Mouse (Mus musculus) olfactory bulb, adult 2 months (tissue): ENCODE measurements around the gene Taf6l. TPM values are rescaled to one million over a fixed set of nuclear protein-coding genes. Genes with fewer than 3 reads are reported as not detected.
"Not testable (repeated sequence)": the region's sequence is repeated elsewhere in the genome, so short reads cannot be mapped to it uniquely, and the experiment has no call there.

Experiments
- H3K27ac ChIP-seq: fragments of 200-500 bp; 2 replicates; pipeline ENCODE4 v1.5.1; 2012; ENCODE audit warnings: low read depth, low read length; ENCODE audit not compliant: insufficient read depth
- H3K4me1 ChIP-seq: fragments of 200-500 bp; 2 replicates; pipeline ENCODE4 v1.6.1; 2012; ENCODE audit warnings: low read length; ENCODE audit not compliant: control insufficient read depth, insufficient read depth
- H3K4me3 ChIP-seq: fragments of 200-500 bp; 2 replicates; pipeline ENCODE4 v1.5.1; 2012; ENCODE audit warnings: mild to moderate bottlenecking, low read depth, low read length, moderate library complexity; ENCODE audit not compliant: insufficient read depth
- CTCF ChIP-seq: fragments of 200-500 bp; IDR thresholded peaks from 2 replicates; pipeline ENCODE4 v1.5.1; 2012; ENCODE audit warnings: low read depth, mild to moderate bottlenecking, low read length, moderate library complexity; ENCODE audit not compliant: insufficient read depth
- POLR2A ChIP-seq: fragments of 200-500 bp; IDR thresholded peaks from 2 replicates; pipeline ENCODE4 v1.6.1; 2012; ENCODE audit warnings: mild to moderate bottlenecking, low read depth, low read length, moderate library complexity; ENCODE audit not compliant: insufficient read depth
- whole genome bisulfite sequencing: fragments of 180-500 bp; shearing (Covaris S2); methylation state at CpG from one replicate; pipeline ENCODE4 v1.1.7; 2018; 5-methylcytosine and 5-hydroxymethylcytosine counted together
- polyA plus RNA-seq: library from polyadenylated mRNA; stranded (reverse); fragments of >200 nt; gene quantifications from 2 replicates; pipeline ENCODE4 v1.2.4, GENCODE M21; 2012; ENCODE audit warnings: low replicate concordance; ENCODE audit not compliant: missing spikeins, insufficient read depth, insufficient read length

The Taf6l gene
- polyA plus RNA-seq, 1 experiment: not detected

DNA sequence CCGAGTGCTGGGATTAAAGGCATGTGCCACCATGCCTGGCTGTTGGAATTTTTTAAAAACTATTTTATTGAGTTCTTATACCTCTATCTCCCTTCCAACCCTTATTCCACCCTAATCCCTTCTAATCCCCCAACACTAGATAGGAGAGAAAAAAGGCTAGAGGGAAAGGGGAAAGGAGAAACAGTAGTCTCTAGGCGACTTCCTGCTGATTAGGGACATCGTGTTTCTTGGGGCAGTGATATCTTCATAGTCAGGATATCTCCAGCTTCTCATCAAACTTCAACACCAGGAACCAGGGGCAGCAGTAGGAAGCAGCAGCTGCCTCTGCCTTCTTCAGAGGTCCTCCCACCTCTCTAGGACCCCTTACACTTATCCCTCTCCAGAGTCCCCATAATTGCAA lies 51.9 kb downstream of the Taf6l start:
- no peak for TF ChIP-seq POLR2A
- no peak for TF ChIP-seq CTCF
- no peak overlapping the region for H3K4me3 ChIP-seq
- peaks cover 2% of the 10 kb centered on the region; the same call in 1 of the 2 replicates for H3K4me1 ChIP-seq
- WGBS: 69% methylated on average over 3 of the region's 3 CpGs
- no peak overlapping the region for H3K27ac ChIP-seq

GRCm38 (mm10) chr19:8728335-8729099 lies 57.7 kb downstream of the Taf6l start:
- 50% methylated on average over 3 of the region's 3 CpGs for WGBS
- not testable (repeated sequence) for H3K27ac ChIP-seq, H3K4me1 ChIP-seq, H3K4me3 ChIP-seq

DNA sequence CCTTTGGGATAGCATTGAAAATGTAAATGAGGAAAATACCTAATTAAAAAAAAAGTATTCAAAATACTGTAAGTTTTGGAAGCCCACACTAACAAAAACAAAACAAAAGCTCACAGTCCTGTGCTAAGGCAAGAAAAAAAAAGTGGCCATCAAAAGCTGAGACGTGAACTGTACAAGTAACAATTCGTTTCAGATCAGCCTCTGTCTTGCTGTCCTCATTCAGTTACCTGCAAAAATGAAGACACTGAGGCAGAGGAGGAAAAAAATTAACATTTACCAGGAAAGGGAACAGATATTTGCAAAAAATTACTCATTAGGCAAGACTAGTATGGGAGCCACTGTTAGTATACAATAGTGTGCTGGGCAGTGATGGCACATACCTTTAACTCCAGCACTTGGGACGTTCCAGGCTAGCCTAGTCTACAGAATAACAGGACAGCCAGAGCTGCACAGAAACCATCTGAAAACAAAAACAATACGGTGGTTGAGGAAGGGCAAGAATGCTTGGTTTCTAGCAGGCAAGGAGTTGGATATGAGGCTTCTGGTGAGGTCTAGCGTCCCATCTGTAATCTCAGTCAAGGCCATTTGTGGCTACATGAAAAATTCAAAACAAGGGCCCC lies 58.6 kb downstream of the Taf6l start:
- TF ChIP-seq POLR2A (no peak), CTCF (no peak)
- Histone ChIP-seq H3K27ac (no peak overlapping the region), H3K4me3 (no peak overlapping the region), H3K4me1 (no peaks in the 10 kb centered on the region)
- 34% methylated on average over 5 of the region's 5 CpGs for WGBS

- WGBS: 47% methylated on average over 3 of the region's 3 CpGs
- Histone ChIP-seq H3K4me1 (no peaks in the 10 kb centered on the region; the same call in 1 of the 2 replicates), H3K27ac (no peak overlapping the region), H3K4me3 (no peak overlapping the region)
- TF ChIP-seq POLR2A (no peak), CTCF (no peak)
These were observed 59.4 kb downstream of the Taf6l start for GRCm38 (mm10) chr19:8726609-8727390.

DNA sequence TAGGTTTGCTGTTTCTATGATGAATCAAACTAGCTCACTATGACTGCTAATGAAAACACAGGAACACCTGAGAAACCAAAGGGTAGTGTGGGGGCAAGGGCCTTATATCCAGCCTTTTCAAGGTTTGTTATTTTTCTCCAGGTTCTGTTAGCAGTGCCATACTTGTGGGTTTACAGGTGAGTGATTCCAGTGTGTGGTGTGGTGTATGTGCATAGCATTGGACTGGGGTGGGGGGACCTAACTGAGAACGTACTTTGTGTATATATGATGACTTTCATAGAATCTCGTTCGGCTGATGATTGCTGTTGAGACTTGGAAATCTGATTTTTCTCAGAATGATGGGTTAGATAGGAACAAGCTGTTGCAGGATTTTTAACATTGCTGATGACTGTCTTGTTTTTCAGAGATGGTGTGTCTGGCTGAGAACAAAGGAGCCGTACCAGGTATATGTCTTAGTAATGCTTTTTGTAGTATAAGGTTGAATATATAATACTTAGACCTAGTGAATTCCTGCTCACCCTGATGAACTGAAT lies 61.1 kb downstream of the Taf6l start:
- 47% methylated on average over 4 of the region's 4 CpGs for WGBS
- Histone ChIP-seq H3K27ac (no peak overlapping the region), H3K4me1 (peaks cover 4% of the 10 kb centered on the region; the same call in 1 of the 2 replicates), H3K4me3 (no peak overlapping the region)
- TF ChIP-seq CTCF: no peak
- no peak for TF ChIP-seq POLR2A

Other genes with a start within 250 kb of the Taf6l start
- gene Slc22a8, start 195.2 kb downstream of the Taf6l start, polyA plus RNA-seq: not detected in 2 replicates
- gene Slc22a6, start 168.4 kb downstream of the Taf6l start, polyA plus RNA-seq: not detected in 2 replicates
- not detected in 2 replicates for gene Chrm1, start 122.6 kb downstream of the Taf6l start, polyA plus RNA-seq
- not detected in 2 replicates for gene Slc3a2, start 63.0 kb downstream of the Taf6l start, polyA plus RNA-seq
- gene Wdr74, start 50.6 kb downstream of the Taf6l start, polyA plus RNA-seq: not detected in 2 replicates
- gene 1700092M07Rik, start 45.7 kb downstream of the Taf6l start, polyA plus RNA-seq: not detected in 2 replicates
- 609 TPM in 1 of 2 replicates, not detected in the other for gene Stx5a, start 45.0 kb downstream of the Taf6l start, polyA plus RNA-seq
- not detected in 2 replicates for gene Nxf1, start 29.3 kb downstream of the Taf6l start, polyA plus RNA-seq
- gene Tmem223, start 15.4 kb downstream of the Taf6l start, polyA plus RNA-seq: not detected in 2 replicates
- not detected in 2 replicates for gene Tmem179b, start 11.9 kb downstream of the Taf6l start, polyA plus RNA-seq
- gene Polr2g, start 12.2 kb upstream of the Taf6l start, polyA plus RNA-seq: not detected in 2 replicates
- not detected in 2 replicates for gene Zbtb3, start 16.1 kb upstream of the Taf6l start, polyA plus RNA-seq
- gene Ttc9c, start 32.9 kb upstream of the Taf6l start, polyA plus RNA-seq: not detected in 2 replicates
- 134 and 194 TPM in 2 replicates for gene Hnrnpul2, start 33.6 kb upstream of the Taf6l start, polyA plus RNA-seq
- not detected in 2 replicates for gene AC129217.1, start 43.4 kb upstream of the Taf6l start, polyA plus RNA-seq
- not detected in 2 replicates for gene Bscl2, start 51.0 kb upstream of the Taf6l start, polyA plus RNA-seq
- gene Gng3, start 52.8 kb upstream of the Taf6l start, polyA plus RNA-seq: not detected in 2 replicates
- not detected in 2 replicates for gene Lrrn4cl, start 64.4 kb upstream of the Taf6l start, polyA plus RNA-seq
- 403 TPM in 1 of 2 replicates, not detected in the other for gene Ubxn1, start 85.1 kb upstream of the Taf6l start, polyA plus RNA-seq
- gene Uqcc3, start 94.5 kb upstream of the Taf6l start, polyA plus RNA-seq: not detected in 2 replicates
- not detected in 2 replicates for gene Lbhd1, start 97.3 kb upstream of the Taf6l start, polyA plus RNA-seq
- gene Gm49403, start 97.5 kb upstream of the Taf6l start, polyA plus RNA-seq: not detected in 2 replicates
- not detected in 2 replicates for gene 1810009A15Rik, start 102.4 kb upstream of the Taf6l start, polyA plus RNA-seq
- not detected in 2 replicates for gene Gm49416, start 102.5 kb upstream of the Taf6l start, polyA plus RNA-seq
- not detected in 2 replicates for gene Ints5, start 106.6 kb upstream of the Taf6l start, polyA plus RNA-seq
- gene Ganab, start 111.7 kb upstream of the Taf6l start, polyA plus RNA-seq: not detected in 2 replicates
- not detected in 2 replicates for gene B3gat3, start 134.0 kb upstream of the Taf6l start, polyA plus RNA-seq
- not detected in 2 replicates for gene Rom1, start 142.9 kb upstream of the Taf6l start, polyA plus RNA-seq
- gene Eml3, start 143.1 kb upstream of the Taf6l start, polyA plus RNA-seq: not detected in 2 replicates
- gene Mta2, start 155.5 kb upstream of the Taf6l start, polyA plus RNA-seq: not detected in 2 replicates
- not detected in 2 replicates for gene Tut1, start 167.4 kb upstream of the Taf6l start, polyA plus RNA-seq
- 678 TPM in 1 of 2 replicates, not detected in the other for gene Eef1g, start 180.6 kb upstream of the Taf6l start, polyA plus RNA-seq
- not detected in 2 replicates for gene Ahnak, start 202.9 kb upstream of the Taf6l start, polyA plus RNA-seq